ENCODE assay signal across 26 mouse cellular contexts in genomic region chr8:114300072-114300471, GRCm38 (mm10).
DNase-seq lines count a peak whose midpoint lies in the region; ATAC-seq lines count a peak whose summit lies in the region.
"Had no signal": no experiment of that assay in that cellular context is flagged by ENCODE, and none has a peak within 500 bp of the region (broad histone marks: within the 10 kb centered on the region; RNA-seq: fewer than 3 reads in every experiment).

No protein-coding gene starts in this region.

- no peaks in the 10 kb centered on the region for H3K27me3 ChIP-seq in hindbrain, embryonic 13.5 days
- H3K27me3 ChIP-seq in hindbrain, embryonic 10.5 days (ENCODE audit: insufficient read depth, poor library complexity, severe bottlenecking), result peaks cover 13% of the 10 kb centered on the region
- H3K27me3 ChIP-seq in midbrain, embryonic 14.5 days (ENCODE audit: control insufficient read depth, insufficient read depth, low read length), result no peaks in the 10 kb centered on the region
- no peaks in the 10 kb centered on the region; the same call in 1 of the 2 replicates for H3K27me3 ChIP-seq in midbrain, embryonic 10.5 days (ENCODE audit: low read depth, poor library complexity, severe bottlenecking)
- no peaks in the 10 kb centered on the region for H3K27me3 ChIP-seq in embryonic facial prominence, embryonic 11.5 days (ENCODE audit: control insufficient read depth, insufficient read depth, low read length)
- H3K27me3 ChIP-seq: limb, embryonic 12.5 days; liver, embryonic 15.5 days had no signal

- no peak for ATAC-seq in hindbrain, embryonic 13.5 days (ENCODE audit: low FRiP score)
- ATAC-seq in midbrain, embryonic 14.5 days (ENCODE audit: low FRiP score, low TSS enrichment), result no peak
- ATAC-seq in embryonic facial prominence, embryonic 11.5 days (replicated peaks; ENCODE audit: insufficient number of reproducible peaks, low FRiP score, low TSS enrichment, low read depth), result no peak
- ATAC-seq: CD4-positive, CD25-positive, alpha-beta regulatory T cell, adult 4 months; inflammation-experienced regulatory T-cells, adult 6 months had no signal

- H3K27ac ChIP-seq in hindbrain, embryonic 13.5 days, result peak overlapping the region; percentile 67; the same call in 1 of the 2 replicates
- no peak overlapping the region for H3K27ac ChIP-seq in hindbrain, embryonic 10.5 days
- H3K27ac ChIP-seq in midbrain, embryonic 14.5 days (replicated peaks; ENCODE audit: low read depth, low read length), result no peak overlapping the region
- no peak overlapping the region for H3K27ac ChIP-seq in midbrain, embryonic 10.5 days (replicated peaks)
- no peak overlapping the region for H3K27ac ChIP-seq in embryonic facial prominence, embryonic 11.5 days (replicated peaks; ENCODE audit: low read depth, low read length)
- H3K27ac ChIP-seq: gastrocnemius, adult 2 months; left cerebral cortex, adult 2 months; limb, embryonic 12.5 days; liver, embryonic 15.5 days had no signal

- H3K9me3 ChIP-seq in hindbrain, embryonic 13.5 days, result no peaks in the 10 kb centered on the region
- H3K9me3 ChIP-seq in hindbrain, embryonic 10.5 days, result no peaks in the 10 kb centered on the region
- no peaks in the 10 kb centered on the region for H3K9me3 ChIP-seq in midbrain, embryonic 14.5 days (ENCODE audit: control insufficient read depth, low read length)
- no peaks in the 10 kb centered on the region for H3K9me3 ChIP-seq in midbrain, embryonic 10.5 days (replicated peaks)
- H3K9me3 ChIP-seq in embryonic facial prominence, embryonic 11.5 days (replicated peaks; ENCODE audit: control insufficient read depth, low read length), result no peaks in the 10 kb centered on the region
- H3K9me3 ChIP-seq: limb, embryonic 12.5 days; liver, embryonic 15.5 days had no signal

- DNase-seq in hindbrain, embryonic 10.5 days (ENCODE audit: low spot score), result no peak
- DNase-seq in midbrain, embryonic 14.5 days, result peak; percentile 60
- no peak for DNase-seq in midbrain, embryonic 10.5 days (ENCODE audit: low spot score)
- peak; percentile 14 for DNase-seq in embryonic facial prominence, embryonic 11.5 days (ENCODE audit: low spot score)
- no peak for DNase-seq in cerebellum, adult 9-11 months
- DNase-seq in right cerebral cortex, postnatal 14 days, result no peak
- DNase-seq: adrenal gland, adult 2 months; embryo, embryonic 11 days; gastrocnemius, adult 2 months; gastrocnemius, postnatal 36 days; heart, adult 18-20 months; heart, postnatal 4 days; kidney, adult 11 months; kidney, postnatal 14 days; lung, postnatal 36 days; retina, postnatal 1 day; right cerebral cortex, postnatal 25 days; thymus, postnatal 14 days had no signal

- no peak overlapping the region for H3K4me2 ChIP-seq in hindbrain, embryonic 13.5 days
- H3K4me2 ChIP-seq in midbrain, embryonic 14.5 days (ENCODE audit: low read length), result no peak overlapping the region
- H3K4me2 ChIP-seq in embryonic facial prominence, embryonic 11.5 days (ENCODE audit: low read depth, low read length), result no peak overlapping the region
- H3K4me2 ChIP-seq: heart, embryonic 11.5 days; limb, embryonic 12.5 days; liver, embryonic 15.5 days had no signal

- H3K9ac ChIP-seq in hindbrain, embryonic 13.5 days, result no peak overlapping the region
- no peak overlapping the region for H3K9ac ChIP-seq in midbrain, embryonic 14.5 days (replicated peaks; ENCODE audit: low read length)
- no peak overlapping the region for H3K9ac ChIP-seq in embryonic facial prominence, embryonic 11.5 days (replicated peaks; ENCODE audit: low read length)
- H3K9ac ChIP-seq: limb, embryonic 12.5 days; liver, embryonic 15.5 days had no signal

- WGBS in hindbrain, embryonic 13.5 days, result 57% methylated on average over 7 of the region's 7 CpGs
- WGBS in hindbrain, embryonic 10.5 days, result 69% methylated on average over 7 of the region's 7 CpGs
- WGBS in midbrain, embryonic 14.5 days, result 66% methylated on average over 7 of the region's 7 CpGs
- WGBS in midbrain, embryonic 10.5 days, result 75% methylated on average over 7 of the region's 7 CpGs
- 53% methylated on average over 7 of the region's 7 CpGs for WGBS in embryonic facial prominence, embryonic 11.5 days

- 0 out of 2 replicates have a peak, but pooled peaks cover 2% of the 10 kb centered on the region for H3K36me3 ChIP-seq in hindbrain, embryonic 13.5 days
- no peaks in the 10 kb centered on the region for H3K36me3 ChIP-seq in hindbrain, embryonic 10.5 days
- no peaks in the 10 kb centered on the region for H3K36me3 ChIP-seq in midbrain, embryonic 14.5 days (ENCODE audit: control insufficient read depth, insufficient read depth, low read length)
- H3K36me3 ChIP-seq in midbrain, embryonic 10.5 days, result no peaks in the 10 kb centered on the region
- no peaks in the 10 kb centered on the region for H3K36me3 ChIP-seq in embryonic facial prominence, embryonic 11.5 days (replicated peaks; ENCODE audit: control insufficient read depth, insufficient read depth, low read depth, low read length)
- H3K36me3 ChIP-seq: limb, embryonic 12.5 days; liver, embryonic 15.5 days had no signal

- H3K4me1 ChIP-seq in hindbrain, embryonic 13.5 days (replicated peaks), result peaks cover 29% of the 10 kb centered on the region
- H3K4me1 ChIP-seq in hindbrain, embryonic 10.5 days (replicated peaks), result peaks cover 54% of the 10 kb centered on the region
- peaks cover 14% of the 10 kb centered on the region for H3K4me1 ChIP-seq in midbrain, embryonic 14.5 days (ENCODE audit: control insufficient read depth, insufficient read depth, low read length)
- H3K4me1 ChIP-seq in midbrain, embryonic 10.5 days, result peaks cover 53% of the 10 kb centered on the region
- no peaks in the 10 kb centered on the region for H3K4me1 ChIP-seq in embryonic facial prominence, embryonic 11.5 days (ENCODE audit: control insufficient read depth, insufficient read depth, low read length)
- H3K4me1 ChIP-seq: liver, embryonic 15.5 days had no signal

- H3K4me3 ChIP-seq in hindbrain, embryonic 13.5 days, result no peak overlapping the region
- no peak overlapping the region for H3K4me3 ChIP-seq in hindbrain, embryonic 10.5 days
- no peak overlapping the region for H3K4me3 ChIP-seq in midbrain, embryonic 14.5 days (replicated peaks; ENCODE audit: low read depth, low read length)
- no peak overlapping the region for H3K4me3 ChIP-seq in midbrain, embryonic 10.5 days
- H3K4me3 ChIP-seq in embryonic facial prominence, embryonic 11.5 days (ENCODE audit: low read depth, low read length), result no peak overlapping the region
- H3K4me3 ChIP-seq: erythroblast, embryonic 14.5 days; gastrocnemius, adult 2 months; left cerebral cortex, adult 2 months; limb, embryonic 12.5 days; liver, embryonic 15.5 days had no signal

Comparison
In these comparisons a context has a peak if more than half of its experiments do, and no peak if none do; other contexts are left out.
1. DNase-seq: peak in midbrain, embryonic 14.5 days (single experiment) and embryonic facial prominence, embryonic 11.5 days (single experiment); none in hindbrain, embryonic 10.5 days (single experiment), midbrain, embryonic 10.5 days (single experiment), cerebellum, adult 9-11 months (single experiment) and right cerebral cortex, postnatal 14 days (single experiment).